Mouse (Mus musculus): Measurements from ENCODE around the gene Cnp.

- TF ChIP-seq CTCF (IDR thresholded peaks at IDR 0.05) = no peak
- no peak for TF ChIP-seq EP300 (IDR thresholded peaks at IDR 0.05)
These were observed 25.2 kb upstream of the Cnp start for GRCm38 (mm10) chr11:100549466-100549865.
